Mouse (Mus musculus): ENCODE data around the gene Hfe. TPM values are rescaled to one million over a fixed set of nuclear protein-coding genes. Genes with fewer than 3 reads are reported as not detected.

The Hfe gene
- polyA plus RNA-seq (2017; shearing (Covaris generic)): under 1 TPM in 1 of 2 experiments, not detected in 1; 0.80 TPM

GRCm38 (mm10) chr13:23710374-23711089, at the start of gene Hfe:
Gene Hfe, minus strand, starts transcription at chr13:23710854.
- peak; percentile 87 for ATAC-seq

GRCm38 (mm10) chr13:23759916-23760239, 49.2 kb upstream of the Hfe start:
- no peak for ATAC-seq

- ATAC-seq: no peak
Measured at GRCm38 (mm10) chr13:23759251-23759771, 48.7 kb upstream of the Hfe start.

- ATAC-seq: no peak
Measured at GRCm38 (mm10) chr13:23757921-23758320, 47.3 kb upstream of the Hfe start.

- ATAC-seq: no peak
Measured at GRCm38 (mm10) chr13:23757211-23757773, 46.6 kb upstream of the Hfe start.

GRCm38 (mm10) chr13:23756790-23757189, 46.1 kb upstream of the Hfe start, which contains the start of gene Hist1h4b:
Gene Hist1h4b, plus strand, starts transcription at chr13:23757013.
- peak; percentile 62 for ATAC-seq

GRCm38 (mm10) chr13:23755000-23755399, 44.3 kb upstream of the Hfe start:
- ATAC-seq: no peak

- no peak for ATAC-seq
Measured at GRCm38 (mm10) chr13:23753314-23754078, 42.8 kb upstream of the Hfe start.

- ATAC-seq: no peak
Measured at GRCm38 (mm10) chr13:23752742-23753172, 42.1 kb upstream of the Hfe start.

GRCm38 (mm10) chr13:23752067-23752741, 41.5 kb upstream of the Hfe start, which contains the start of gene Hist1h3b:
Gene Hist1h3b, plus strand, starts transcription at chr13:23752267.
- ATAC-seq: peak; percentile 38

GRCm38 (mm10) chr13:23751478-23751956, 40.9 kb upstream of the Hfe start:
- no peak for ATAC-seq

GRCm38 (mm10) chr13:23750839-23751477, 40.3 kb upstream of the Hfe start, which contains the start of gene Hist1h2ab:
Gene Hist1h2ab, plus strand, starts transcription at chr13:23751126.
- peak; percentile 38 for ATAC-seq

GRCm38 (mm10) chr13:23749563-23750121, 39.0 kb upstream of the Hfe start:
- no peak for ATAC-seq

- ATAC-seq: no peak
Measured at GRCm38 (mm10) chr13:23747892-23748288, 37.2 kb upstream of the Hfe start.

GRCm38 (mm10) chr13:23747081-23747891, 36.6 kb upstream of the Hfe start:
- no peak for ATAC-seq

- ATAC-seq: peak; percentile 87
Measured at GRCm38 (mm10) chr13:23746201-23747080, 35.8 kb upstream of the Hfe start, which contains the start of gene Hist1h2bb. Gene Hist1h2bb, plus strand, starts transcription at chr13:23746734.

GRCm38 (mm10) chr13:23745381-23746161, 34.9 kb upstream of the Hfe start, which contains the start of gene Hist1h3c:
Gene Hist1h3c, minus strand, starts transcription at chr13:23745602.
- peak; percentile 68 for ATAC-seq

All from activated CD4-positive, CD25-positive, alpha-beta regulatory T cell, adult 4 months (primary cell).